Mouse (Mus musculus) heart, postnatal 25 days (tissue): ENCODE measurements around the gene Crybg2. TPM values are rescaled to one million over a fixed set of nuclear protein-coding genes. Genes with fewer than 3 reads are reported as not detected.

Source experiments
- DNase-seq: peaks from one replicate; pipeline ENCODE4 v3.0.0; 2022; ENCODE audit warnings: low spot score
- intact Hi-C: fragments of 180-260 bp; cut with DNase I; formaldehyde crosslinking; loops from one replicate; pipeline ENCODE4 v1.15.1; 2025
- total RNA-seq, 2 experiments: library from RNA; stranded (reverse); gene quantifications; 2 replicates each; pipeline ENCODE4 v1.2.3; 2021

The Crybg2 gene
- total RNA-seq, 2 experiments from 2014 or later, result not detected

GRCm38 (mm10) chr4:134117012-134117411 lies 56.4 kb downstream of the Crybg2 start:
- no peak for DNase-seq
- intact Hi-C loops, result no loop called here

GRCm38 (mm10) chr4:134118126-134118800 lies 57.6 kb downstream of the Crybg2 start:
- no peak for DNase-seq
- intact Hi-C loops, result no loop called here

- intact Hi-C loops, result no loop called here
- no peak for DNase-seq
Observed at GRCm38 (mm10) chr4:134119042-134119441, 58.4 kb downstream of the Crybg2 start.

- no peak for DNase-seq
- intact Hi-C loops, result loop anchor here (5.0 kb wide), 1 partner anchor 82 kb away; no protein-coding TSS in a partner anchor
Observed at GRCm38 (mm10) chr4:134119644-134120043, 59.0 kb downstream of the Crybg2 start.

GRCm38 (mm10) chr4:134120192-134120805 lies 59.7 kb downstream of the Crybg2 start:
- DNase-seq, result no peak
- intact Hi-C loops, result loop anchor here (5.0 kb wide), 1 partner anchor 83 kb away; no protein-coding TSS in a partner anchor

- intact Hi-C loops, result loop anchor here (5.0 kb wide), 1 partner anchor 84 kb away; no protein-coding TSS in a partner anchor
- DNase-seq, result no peak
Observed at GRCm38 (mm10) chr4:134120916-134121315, 60.3 kb downstream of the Crybg2 start.

GRCm38 (mm10) chr4:134121571-134121970 lies 61.0 kb downstream of the Crybg2 start:
- DNase-seq, result no peak
- intact Hi-C loops, result loop anchor here (5.0 kb wide), 1 partner anchor 84 kb away; no protein-coding TSS in a partner anchor

- intact Hi-C loops, result loop anchor here (5.0 kb wide), 1 partner anchor 85 kb away; no protein-coding TSS in a partner anchor
Observed at GRCm38 (mm10) chr4:134122281-134122680, 61.7 kb downstream of the Crybg2 start.

GRCm38 (mm10) chr4:134123147-134123546 lies 62.5 kb downstream of the Crybg2 start:
- no peak for DNase-seq
- intact Hi-C loops, result loop anchor here (5.0 kb wide), 1 partner anchor 86 kb away; no protein-coding TSS in a partner anchor

More at GRCm38 (mm10) chr4:134122281-134122680, 61.7 kb downstream of the Crybg2 start:
- no peak for DNase-seq

GRCm38 (mm10) chr4:134123680-134124551 lies 63.3 kb downstream of the Crybg2 start:
- DNase-seq, result no peak
- intact Hi-C loops, result loop anchor here (5.0 kb wide), 1 partner anchor 87 kb away; no protein-coding TSS in a partner anchor

- intact Hi-C loops, result no loop called here
Observed at GRCm38 (mm10) chr4:134125383-134126060, 64.9 kb downstream of the Crybg2 start.

GRCm38 (mm10) chr4:134126300-134127120 lies 65.9 kb downstream of the Crybg2 start:
- no peak for DNase-seq
- intact Hi-C loops, result no loop called here

More at GRCm38 (mm10) chr4:134125383-134126060, 64.9 kb downstream of the Crybg2 start:
- DNase-seq, result no peak

GRCm38 (mm10) chr4:134127121-134127455 lies 66.5 kb downstream of the Crybg2 start:
- intact Hi-C loops, result no loop called here
- no peak for DNase-seq

GRCm38 (mm10) chr4:134127793-134128192 lies 67.2 kb downstream of the Crybg2 start:
- no peak for DNase-seq
- intact Hi-C loops, result no loop called here

GRCm38 (mm10) chr4:134128221-134128982 lies 67.8 kb downstream of the Crybg2 start, which contains the start of gene Sh3bgrl3:
TSS of gene Sh3bgrl3 (minus strand) at chr4:134128789.
- intact Hi-C loops, result no loop called here
- peak; percentile 84 for DNase-seq

GRCm38 (mm10) chr4:134128983-134129362 lies 68.4 kb downstream of the Crybg2 start:
- DNase-seq, result no peak
- intact Hi-C loops, result no loop called here

GRCm38 (mm10) chr4:134129482-134129881 lies 68.9 kb downstream of the Crybg2 start:
- no peak for DNase-seq
- intact Hi-C loops, result no loop called here

- intact Hi-C loops, result no loop called here
- DNase-seq, result no peak
Observed at GRCm38 (mm10) chr4:134132117-134132516, 71.5 kb downstream of the Crybg2 start.
